Mouse (Mus musculus) liver, postnatal 0 days (tissue): ENCODE measurements around the gene Klk1b21. TPM values are rescaled to one million over a fixed set of nuclear protein-coding genes. Genes with fewer than 3 reads are reported as not detected.
"Not testable (repeated sequence)": the region's sequence is repeated elsewhere in the genome, so short reads cannot be mapped to it uniquely, and the experiment has no call there.

Experiments
- ATAC-seq: fragments of 200-750 bp; cut with Nextera tagmentation; 2 replicates; pipeline ENCODE4 v1.8.0; 2017; ENCODE audit warnings: mild to moderate bottlenecking, moderate library complexity
- DNase-seq: peaks from one replicate; pipeline ENCODE4 v3.0.0-alpha.2; 2016
- H3K27ac ChIP-seq: fragments of 300-500 bp; sonication (generic); 2 replicates; pipeline ENCODE4 v1.5.1; 2014; ENCODE audit warnings: antibody characterized with exemption, moderate library complexity, mild to moderate bottlenecking, low read depth
- H3K27me3 ChIP-seq: fragments of 300-500 bp; sonication (generic); 2 replicates; pipeline ENCODE4 v1.6.1; 2014; ENCODE audit warnings: low read length, control low read depth, mixed read lengths; ENCODE audit not compliant: insufficient read depth
- H3K36me3 ChIP-seq: fragments of 300-500 bp; sonication (generic); replicated peaks from 2 replicates; pipeline ENCODE4 v1.6.1; 2014; ENCODE audit warnings: mild to moderate bottlenecking, control low read depth, low read length, moderate library complexity, mixed read lengths; ENCODE audit not compliant: insufficient read depth
- H3K4me1 ChIP-seq: fragments of 300-500 bp; sonication (generic); 2 replicates; pipeline ENCODE4 v1.6.1; 2014; ENCODE audit warnings: antibody characterized with exemption, mild to moderate bottlenecking, control low read depth; ENCODE audit not compliant: insufficient read depth
- H3K4me2 ChIP-seq: fragments of 300-500 bp; sonication (generic); 2 replicates; pipeline ENCODE4 v1.6.1; 2014; ENCODE audit warnings: low read depth, mild to moderate bottlenecking, low read length, moderate library complexity, mixed read lengths
- H3K4me3 ChIP-seq: fragments of 300-500 bp; sonication (generic); 2 replicates; pipeline ENCODE4 v1.5.1; 2014; ENCODE audit warnings: low read depth, low read length
- H3K9ac ChIP-seq: fragments of 300-500 bp; sonication (generic); replicated peaks from 2 replicates; pipeline ENCODE4 v1.6.1; 2014; ENCODE audit warnings: mild to moderate bottlenecking, moderate library complexity
- H3K9me3 ChIP-seq: fragments of 300-500 bp; sonication (generic); 2 replicates; pipeline ENCODE4 v1.6.1; 2016; ENCODE audit warnings: mild to moderate bottlenecking, control low read depth, low read length, mixed read lengths
- CTCF ChIP-seq: sonication (generic); IDR thresholded peaks from 2 replicates; pipeline ENCODE4 v1.5.1; 2016; ENCODE audit warnings: antibody characterized with exemption, low read depth
- EP300 ChIP-seq: IDR thresholded peaks from 2 replicates; pipeline ENCODE4 v1.6.1; 2016; ENCODE audit warnings: antibody characterized with exemption, low read depth, mild to moderate bottlenecking
- WGBS: fragments of 180-500 bp; shearing (Covaris S2); extraction: QIAGEN DNeasy Blood & Tissue Kit; methylation state at CpG from one replicate; pipeline ENCODE4 v1.1.7; 2014; ENCODE audit not compliant: insufficient replicate concordance; 5-methylcytosine and 5-hydroxymethylcytosine counted together
- polyA plus RNA-seq: library from polyadenylated mRNA; unstranded; fragments of >200 nt; fragmentation: Nextera tagmentation; extraction: Ambion mirVana; gene quantifications from 2 replicates; pipeline ENCODE4 v1.2.1, GENCODE M21; 2015

Klk1b21 gene
- polyA plus RNA-seq, result not detected in 2 replicates

DNA sequence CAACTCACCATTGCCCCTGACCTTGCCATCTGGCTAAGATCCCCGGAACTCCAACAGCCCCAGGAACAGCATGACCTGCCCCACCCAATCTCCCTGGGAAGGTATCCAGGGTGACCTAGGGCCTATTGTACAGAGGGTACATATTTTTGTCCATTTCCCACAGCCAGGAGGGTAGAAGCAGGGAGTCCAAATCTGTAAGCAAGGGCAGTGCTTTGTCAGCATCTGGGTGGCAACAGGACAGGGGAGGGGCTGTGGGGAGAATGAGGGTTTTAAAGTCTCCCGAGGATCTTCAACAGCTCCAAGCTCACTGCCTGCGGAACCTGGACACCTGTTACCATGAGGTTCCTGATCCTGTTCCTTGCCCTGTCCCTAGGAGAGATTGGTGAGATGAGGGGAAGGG, at the start of gene Klk1b21:
Gene Klk1b21, plus strand, starts transcription at position 301 of the 400 bp plus-strand sequence.
- not testable (repeated sequence) for H3K4me3 ChIP-seq, DNase-seq, H3K4me2 ChIP-seq, H3K27ac ChIP-seq, H3K27me3 ChIP-seq, H3K36me3 ChIP-seq, H3K9ac ChIP-seq, ATAC-seq, H3K9me3 ChIP-seq, H3K4me1 ChIP-seq
- 70% methylated on average over 3 of the region's 3 CpGs for WGBS

DNA sequence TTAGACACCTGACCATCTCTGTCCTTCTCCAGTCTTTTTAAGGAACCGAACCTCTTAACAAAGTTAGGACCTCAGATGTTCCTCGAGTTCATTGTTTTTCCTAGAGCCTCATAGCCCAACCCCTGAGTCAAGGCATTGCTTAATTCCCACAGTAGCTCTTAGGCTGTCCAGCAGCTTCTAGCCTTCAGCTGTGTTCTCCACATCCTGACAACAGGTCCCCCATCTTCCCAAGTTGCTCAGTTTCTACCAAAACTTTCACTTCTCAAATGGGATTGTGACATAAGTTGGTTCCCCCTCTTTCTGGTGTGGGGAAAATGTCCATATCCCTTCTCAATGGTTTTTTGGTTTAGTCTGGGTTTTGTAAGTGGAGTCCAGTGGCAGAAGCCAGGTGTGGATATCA, 30.0 kb upstream of the Klk1b21 start:
- Histone ChIP-seq H3K9ac (no peak overlapping the region), H3K27ac (no peak overlapping the region), H3K4me2 (no peak overlapping the region), H3K4me3 (no peak overlapping the region), H3K4me1 (no peaks in the 10 kb centered on the region), H3K9me3 (no peaks in the 10 kb centered on the region), H3K27me3 (no peaks in the 10 kb centered on the region), H3K36me3 (no peaks in the 10 kb centered on the region)
- TF ChIP-seq CTCF (no peak), EP300 (no peak)
- WGBS, result 64% methylated on average over 2 of the region's 2 CpGs
- ATAC-seq (no peak), DNase-seq (no peak)

DNA sequence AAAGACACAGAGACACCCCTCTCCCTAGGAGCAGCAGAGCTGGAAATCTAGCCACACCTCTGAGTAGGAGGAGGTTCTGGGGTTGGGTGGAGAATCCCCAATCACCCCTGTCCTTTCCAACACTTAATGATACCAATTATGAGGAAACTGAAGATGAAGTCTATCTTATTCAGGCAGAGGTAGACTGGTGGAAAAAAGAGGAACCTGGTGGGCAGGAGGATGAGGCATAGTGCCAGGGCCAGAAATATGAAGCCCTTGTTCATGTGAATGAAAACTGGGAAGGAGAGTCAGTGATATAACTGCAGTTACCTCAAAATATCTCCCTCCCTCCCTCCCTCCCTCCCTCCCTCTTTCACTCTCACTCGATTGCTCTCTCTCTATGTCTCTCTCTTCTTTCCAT, 24.4 kb upstream of the Klk1b21 start:
- 63% methylated on average over 1 of the region's 1 CpGs for WGBS
- no peaks in the 10 kb centered on the region for H3K36me3 ChIP-seq
- no peak for TF ChIP-seq CTCF
- H3K4me3 ChIP-seq, result no peak overlapping the region
- DNase-seq, result no peak
- no peaks in the 10 kb centered on the region for H3K9me3 ChIP-seq
- H3K9ac ChIP-seq, result no peak overlapping the region
- no peaks in the 10 kb centered on the region for H3K4me1 ChIP-seq
- no peak overlapping the region for H3K27ac ChIP-seq
- H3K4me2 ChIP-seq, result no peak overlapping the region
- no peak for ATAC-seq
- no peaks in the 10 kb centered on the region for H3K27me3 ChIP-seq

DNA sequence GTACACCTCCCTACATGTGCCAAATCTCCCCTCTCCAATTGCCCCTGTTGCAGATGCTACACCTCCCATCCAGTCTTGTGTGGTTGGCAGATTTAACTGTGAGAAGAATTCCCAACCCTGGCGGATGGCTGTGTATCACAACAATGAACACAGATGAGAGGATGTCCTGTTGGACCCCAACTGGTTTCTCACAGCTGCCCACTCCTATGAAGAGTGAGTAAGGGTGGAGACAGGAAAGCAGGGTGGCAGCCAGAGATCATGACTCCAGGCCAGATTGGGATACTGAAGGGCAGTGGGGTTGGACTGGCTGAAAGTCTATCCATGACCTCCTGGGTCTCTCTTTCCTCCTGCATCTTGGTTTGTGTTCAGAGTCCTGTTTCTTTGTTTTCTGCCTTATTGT, 6.0 kb upstream of the Klk1b21 start:
- DNase-seq (no peak), ATAC-seq (no peak)
- H3K4me2 ChIP-seq, result no peak overlapping the region
- no peak overlapping the region for H3K9ac ChIP-seq
- WGBS, result 56% methylated on average over 1 of the region's 1 CpGs
- H3K27me3 ChIP-seq, result no peaks in the 10 kb centered on the region
- H3K4me1 ChIP-seq, result no peaks in the 10 kb centered on the region
- no peak overlapping the region for H3K4me3 ChIP-seq
- no peaks in the 10 kb centered on the region for H3K9me3 ChIP-seq
- TF ChIP-seq CTCF (no peak), EP300 (no peak)
- no peak overlapping the region for H3K27ac ChIP-seq
- H3K36me3 ChIP-seq, result no peaks in the 10 kb centered on the region

DNA sequence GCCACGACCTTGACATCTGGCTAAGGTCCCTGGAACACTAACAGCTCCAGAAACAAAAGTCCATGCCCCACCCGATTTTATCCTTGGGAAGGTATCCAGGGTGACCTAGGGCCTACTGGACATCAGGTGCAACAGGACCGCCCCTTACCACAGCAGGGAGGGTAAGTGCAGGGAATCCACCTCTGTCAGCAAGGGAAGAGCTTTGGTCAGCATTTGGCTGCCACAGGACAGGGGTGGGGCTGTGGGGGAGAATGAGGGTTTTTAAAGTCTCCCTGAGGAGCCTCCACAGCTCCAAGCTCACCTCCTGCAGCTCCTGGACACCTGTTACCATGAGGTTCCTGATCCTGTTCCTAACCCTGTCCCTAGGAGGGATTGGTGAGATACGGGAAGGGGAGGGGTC, 10.2 kb downstream of the Klk1b21 start, which contains the start of gene Klk1b22:
Gene Klk1b22, plus strand, starts transcription at position 301 of the 400 bp plus-strand sequence.
- DNase-seq (no peak), ATAC-seq (no peak)
- no peaks in the 10 kb centered on the region for H3K4me1 ChIP-seq
- H3K27me3 ChIP-seq, result no peaks in the 10 kb centered on the region
- H3K9ac ChIP-seq, result no peak within 1 kb of the TSS
- TF ChIP-seq EP300, result no peak
- TF ChIP-seq CTCF, result no peak
- 40% methylated on average over 4 of the region's 4 CpGs for WGBS
- H3K36me3 ChIP-seq, result no peaks in the 10 kb centered on the region
- H3K9me3 ChIP-seq, result no peaks in the 10 kb centered on the region
- H3K4me2 ChIP-seq, result no peak within 1 kb of the TSS
- H3K4me3 ChIP-seq, result no peak within 1 kb of the TSS
- no peak within 1 kb of the TSS for H3K27ac ChIP-seq

DNA sequence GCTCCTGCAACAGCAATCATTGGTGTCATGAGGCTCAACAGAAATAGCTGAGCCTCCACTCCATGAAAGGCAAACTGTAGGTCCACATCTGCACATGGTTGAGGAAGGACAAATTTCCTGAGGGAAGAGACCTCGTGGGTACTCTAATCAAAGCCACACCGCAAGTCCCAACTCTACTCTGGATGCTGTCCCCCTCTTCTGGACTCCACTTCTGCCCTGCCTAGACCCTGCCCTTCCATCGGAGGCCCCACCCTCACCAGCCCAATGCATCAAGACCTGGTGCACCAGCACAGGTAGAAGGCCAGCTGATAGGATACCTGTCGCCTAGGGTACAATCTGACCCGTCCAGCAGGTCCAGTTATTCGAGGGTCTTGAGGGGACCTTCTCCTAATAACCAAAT, 21.3 kb downstream of the Klk1b21 start:
- TF ChIP-seq EP300 (no peak), CTCF (no peak)
- Histone ChIP-seq H3K4me1 (no peaks in the 10 kb centered on the region), H3K27ac (no peak overlapping the region), H3K9me3 (no peaks in the 10 kb centered on the region), H3K4me3 (no peak overlapping the region), H3K9ac (no peak overlapping the region), H3K36me3 (no peaks in the 10 kb centered on the region), H3K4me2 (no peak overlapping the region), H3K27me3 (no peaks in the 10 kb centered on the region)
- DNase-seq (no peak), ATAC-seq (no peak)
- 80% methylated on average over 6 of the region's 6 CpGs for WGBS

DNA sequence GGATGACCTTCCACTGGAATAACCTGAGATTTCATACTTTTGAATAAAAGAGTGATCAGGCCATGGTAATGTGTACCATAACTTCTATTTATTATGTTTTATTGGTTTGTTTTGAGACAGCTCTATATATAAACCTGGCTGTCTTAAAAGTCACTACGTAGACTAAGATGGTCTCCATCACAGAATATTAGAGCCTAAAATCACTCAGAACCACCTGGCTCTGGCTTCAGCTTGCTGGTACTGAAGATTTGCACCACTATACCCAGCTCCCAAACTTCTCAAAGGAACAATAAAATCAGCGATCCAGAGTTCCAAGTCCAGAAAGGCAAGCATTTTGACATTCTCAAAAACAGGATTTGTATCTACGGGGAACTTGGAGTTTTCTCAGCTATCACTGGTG, 34.3 kb downstream of the Klk1b21 start, which contains the start of gene Klk1b16:
Gene Klk1b16, plus strand, starts transcription at position 301 of the 400 bp plus-strand sequence.
- H3K36me3 ChIP-seq, result no peaks in the 10 kb centered on the region
- H3K9me3 ChIP-seq, result no peaks in the 10 kb centered on the region
- no peaks in the 10 kb centered on the region for H3K4me1 ChIP-seq
- no peak within 1 kb of the TSS for H3K27ac ChIP-seq
- ATAC-seq, result no peak
- WGBS, result 84% methylated on average over 3 of the region's 3 CpGs
- H3K4me2 ChIP-seq, result no peak within 1 kb of the TSS
- no peaks in the 10 kb centered on the region for H3K27me3 ChIP-seq
- no peak within 1 kb of the TSS for H3K9ac ChIP-seq
- no peak within 1 kb of the TSS for H3K4me3 ChIP-seq
- TF ChIP-seq CTCF, result no peak
- no peak for TF ChIP-seq EP300
- DNase-seq, result no peak

Other genes with a start within 250 kb of the Klk1b21 start
- not detected in 2 replicates for gene Klk4, start 221.2 kb upstream of the Klk1b21 start, polyA plus RNA-seq
- gene Klk15, start 168.6 kb upstream of the Klk1b21 start, polyA plus RNA-seq, result not detected in 2 replicates
- gene Klk1b8, start 151.7 kb upstream of the Klk1b21 start, polyA plus RNA-seq, result not detected in 2 replicates
- gene Klk1b1, start 135.6 kb upstream of the Klk1b21 start, polyA plus RNA-seq, result not detected in 2 replicates
- gene Klk1b9, start 126.3 kb upstream of the Klk1b21 start, polyA plus RNA-seq, result not detected in 2 replicates
- gene Klk1b11, start 106.5 kb upstream of the Klk1b21 start, polyA plus RNA-seq, result not detected in 2 replicates
- not detected in 2 replicates for gene Klk1b26, start 90.2 kb upstream of the Klk1b21 start, polyA plus RNA-seq
- not detected in 2 replicates for gene Klk1b27, start 50.0 kb upstream of the Klk1b21 start, polyA plus RNA-seq
- gene Klk1b22, start 10.3 kb downstream of the Klk1b21 start, polyA plus RNA-seq, result not detected in 2 replicates
- not detected in 2 replicates for gene Klk1b16, start 34.4 kb downstream of the Klk1b21 start, polyA plus RNA-seq
- not detected in 2 replicates for gene Klk1b24, start 85.9 kb downstream of the Klk1b21 start, polyA plus RNA-seq
- gene Klk1b3, start 95.9 kb downstream of the Klk1b21 start, polyA plus RNA-seq, result not detected in 2 replicates
- 0.18 TPM in 1 of 2 replicates, not detected in the other for gene Klk1b4, start 105.1 kb downstream of the Klk1b21 start, polyA plus RNA-seq
- gene Klk1b5, start 113.6 kb downstream of the Klk1b21 start, polyA plus RNA-seq, result not detected in 2 replicates
- gene Klk1, start 123.0 kb downstream of the Klk1b21 start, polyA plus RNA-seq, result 0.79 TPM in 1 of 2 replicates, not detected in the other
- gene Gm36864, start 133.8 kb downstream of the Klk1b21 start, polyA plus RNA-seq, result not detected in 2 replicates
- 0.51 and 0.54 TPM in 2 replicates for gene 1700028J19Rik, start 144.4 kb downstream of the Klk1b21 start, polyA plus RNA-seq
- gene 2410002F23Rik, start 144.4 kb downstream of the Klk1b21 start, polyA plus RNA-seq, result 18.8 and 20.6 TPM in 2 replicates
- gene Acp4, start 155.1 kb downstream of the Klk1b21 start, polyA plus RNA-seq, result not detected in 2 replicates
- gene Gm15517, start 159.1 kb downstream of the Klk1b21 start, polyA plus RNA-seq, result not detected in 2 replicates
- gene Clec11a, start 204.6 kb downstream of the Klk1b21 start, polyA plus RNA-seq, result 1.6 and 1.8 TPM in 2 replicates
- not detected in 2 replicates for gene Shank1, start 207.9 kb downstream of the Klk1b21 start, polyA plus RNA-seq